Mouse (Mus musculus): ENCODE measurements around the gene Cope.

The Cope gene

DNA sequence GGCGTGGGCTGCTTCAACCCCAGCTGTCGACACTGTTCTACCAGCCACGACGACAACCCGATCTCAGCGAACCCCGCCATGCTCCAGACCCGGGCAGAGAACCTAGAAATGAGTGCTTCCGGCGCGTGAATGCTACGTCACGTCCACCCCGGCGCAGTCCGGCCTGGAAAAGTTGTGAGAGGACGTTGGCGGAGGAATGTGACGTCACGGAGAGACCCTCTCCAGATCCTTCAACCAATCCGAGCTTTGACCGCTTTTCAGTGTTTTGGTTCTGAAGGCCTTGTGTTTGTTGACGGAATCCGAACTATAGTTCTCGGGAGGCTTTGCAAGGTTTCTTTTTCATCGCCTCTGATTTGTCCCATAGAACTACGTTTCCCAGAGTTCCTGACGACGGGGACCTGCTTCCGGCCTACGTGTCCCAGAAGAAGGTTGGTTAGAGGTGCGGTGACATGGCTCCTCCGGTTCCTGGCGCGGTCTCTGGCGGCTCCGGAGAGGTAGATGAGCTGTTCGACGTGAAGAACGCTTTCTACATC, at the start of gene Cope, which contains the start of gene Ddx49:
Gene Cope (plus strand): TSS at position 161 of the 533 bp plus-strand sequence.
Gene Ddx49 (minus strand): TSS at position 132 of the 533 bp plus-strand sequence.
- peak; percentile 81 to 91 for DNase-seq (ENCODE audit: low read depth in 1 of 2, low spot score in 2 of 2)

DNA sequence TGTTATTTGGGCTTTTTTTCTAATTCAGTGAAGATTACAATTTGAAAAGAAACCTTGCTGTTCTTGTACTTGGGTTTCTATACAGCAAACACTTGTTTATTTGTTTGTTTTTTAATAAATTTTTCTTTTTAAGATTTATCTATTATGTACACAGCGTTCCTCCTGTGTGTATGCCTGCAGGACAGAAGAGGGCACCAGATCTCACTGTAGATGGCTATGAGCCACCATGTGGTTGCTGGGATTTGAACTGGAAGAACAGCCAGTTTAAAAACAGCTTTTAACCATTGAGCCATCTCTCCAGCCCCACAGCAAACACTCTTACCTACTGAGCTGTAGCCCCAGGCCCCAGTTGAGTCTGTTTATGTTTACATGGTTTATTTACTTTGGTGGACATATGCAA, 47.7 kb upstream of the Cope start:
- no peak for DNase-seq (ENCODE audit: low read depth in 1 of 2, low spot score in 2 of 2)

DNA sequence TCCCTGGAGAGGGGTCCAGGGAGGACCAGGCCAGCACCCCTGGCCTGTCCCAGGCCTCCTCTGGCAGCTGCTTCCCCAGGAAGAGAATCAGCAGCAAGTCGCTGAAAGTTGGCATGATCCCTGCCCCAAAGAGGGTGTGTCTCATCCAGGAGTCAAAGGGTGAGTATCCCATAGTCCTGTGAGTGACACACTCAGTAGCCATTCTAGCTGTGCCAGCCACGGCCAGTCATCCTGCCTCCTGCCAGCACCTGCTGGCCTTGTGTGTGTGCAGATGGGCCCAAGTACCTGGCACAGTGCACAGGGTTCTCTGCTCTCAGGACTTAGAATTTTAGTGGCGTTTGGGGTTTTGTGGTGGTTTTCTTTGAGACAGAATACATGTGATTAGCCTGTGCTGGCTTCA, 44.9 kb upstream of the Cope start:
- no peak for DNase-seq (ENCODE audit: low read depth in 1 of 2, low spot score in 2 of 2)

DNA sequence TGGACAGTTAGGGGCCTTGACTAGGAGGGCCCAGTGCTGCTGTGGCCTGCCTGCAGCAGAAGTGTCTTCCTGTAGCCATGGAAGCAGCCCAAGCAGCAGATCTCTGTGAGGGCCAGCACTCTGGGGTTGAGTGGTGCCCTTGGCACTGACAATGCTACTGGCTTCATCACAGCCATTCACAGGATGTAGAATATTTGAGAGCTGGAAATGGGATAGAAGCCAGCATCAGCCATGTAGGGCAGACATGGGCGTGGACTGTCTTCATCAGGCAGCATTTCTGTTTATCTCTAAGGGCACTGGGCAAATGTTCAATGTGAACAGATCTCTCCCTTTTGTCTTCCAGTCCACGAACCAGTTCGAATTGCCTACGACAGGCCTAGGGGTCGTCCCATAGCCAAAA, 43.7 kb upstream of the Cope start:
- DNase-seq (ENCODE audit: low read depth in 1 of 2, low spot score in 2 of 2): no peak

DNA sequence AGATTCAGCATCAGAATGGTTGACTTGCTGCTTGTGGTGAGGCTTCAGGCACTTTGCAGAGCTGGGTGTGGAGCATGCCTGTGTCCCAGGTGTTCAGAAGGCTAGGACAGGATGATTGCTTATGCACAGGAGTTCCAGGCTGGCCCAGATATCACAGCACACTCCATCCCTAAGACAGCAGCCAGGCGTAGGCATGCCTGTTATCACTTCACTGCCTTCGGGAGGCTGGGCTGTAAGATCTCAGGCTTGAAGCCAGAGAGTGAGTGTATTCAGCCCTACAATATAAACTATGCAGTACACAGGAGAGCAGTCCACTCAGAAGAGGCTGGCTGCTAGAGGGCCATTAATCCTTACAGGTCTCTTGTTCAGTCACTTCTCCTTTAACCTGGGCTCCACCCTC, 43.3 kb upstream of the Cope start:
- no peak for DNase-seq (ENCODE audit: low read depth in 1 of 2, low spot score in 2 of 2)

DNA sequence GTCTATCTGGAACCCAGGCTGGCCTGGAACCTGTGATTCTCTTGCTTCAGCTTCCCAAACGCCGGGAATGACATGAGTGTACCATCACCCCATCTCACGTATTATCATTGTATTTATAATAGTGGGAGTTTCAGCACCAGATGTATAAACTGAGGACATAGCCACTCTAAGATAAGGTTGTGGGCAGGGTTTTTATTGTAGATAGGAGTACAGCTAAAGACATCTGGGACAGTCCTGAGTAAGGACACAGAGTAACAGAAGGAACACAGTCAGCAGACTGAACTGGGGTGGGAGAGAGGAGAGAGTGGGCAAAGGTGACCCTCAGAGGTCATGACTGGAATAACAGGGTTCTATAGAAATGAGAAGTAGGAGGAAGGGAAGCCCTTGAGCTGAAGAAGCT, 34.6 kb upstream of the Cope start:
- DNase-seq (ENCODE audit: low read depth in 1 of 2, low spot score in 2 of 2): no peak

DNA sequence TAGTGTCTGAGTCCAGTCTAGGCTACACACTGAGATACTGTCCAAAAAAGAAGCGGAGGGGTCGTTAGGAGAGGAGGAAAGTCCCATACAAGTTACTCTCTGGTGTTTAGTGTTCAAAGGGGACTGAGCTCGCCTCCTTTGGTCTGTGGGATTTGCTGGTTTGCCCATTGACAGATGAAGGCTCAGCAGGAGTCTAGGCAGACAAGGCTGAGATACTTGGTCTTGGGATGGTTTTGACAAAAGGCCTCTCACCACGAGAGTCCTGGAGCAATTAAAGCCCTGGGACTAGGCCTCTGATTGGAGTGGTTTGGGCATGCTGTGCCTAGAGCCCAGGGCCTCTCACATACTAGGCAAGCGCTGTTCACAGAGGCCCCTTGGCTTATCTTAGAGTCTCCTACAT, 34.0 kb upstream of the Cope start:
- DNase-seq (ENCODE audit: low read depth in 1 of 2, low spot score in 2 of 2): no peak

DNA sequence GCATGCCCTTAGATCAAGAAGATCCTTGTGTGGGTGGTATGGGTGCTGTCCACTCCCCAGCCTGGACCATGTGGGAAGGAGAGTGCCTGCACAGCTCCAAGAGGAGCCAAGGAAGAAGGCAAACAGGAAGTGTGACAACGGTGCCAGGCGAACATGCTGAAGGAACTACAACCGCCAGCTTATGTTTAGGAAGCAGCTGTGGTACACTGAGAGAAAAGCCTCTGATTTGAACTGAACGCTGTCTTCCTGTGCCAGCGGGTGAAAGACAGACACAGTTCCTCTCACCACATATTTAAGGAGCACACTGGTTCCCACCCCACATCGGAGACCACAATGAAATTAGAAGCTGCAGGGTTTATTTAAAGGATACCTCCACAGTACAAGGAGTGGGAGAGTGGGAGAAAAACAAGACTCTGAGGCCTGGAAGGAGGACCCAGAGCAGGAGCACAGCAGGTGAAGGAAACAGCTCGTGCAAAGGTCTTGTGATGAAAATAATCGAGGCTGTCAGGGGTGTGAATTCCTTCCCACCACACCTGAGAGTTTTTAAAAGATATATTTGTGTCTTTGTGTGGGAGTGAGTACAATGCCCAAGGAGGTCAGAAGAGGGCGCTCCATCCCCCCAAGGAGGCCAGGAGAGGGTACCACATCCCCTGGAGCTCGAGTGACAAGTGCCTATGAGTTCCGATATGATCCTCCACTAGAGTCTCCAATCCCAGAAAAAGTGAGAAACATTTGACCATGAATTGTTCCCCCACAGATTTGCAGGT, 33.3 kb upstream of the Cope start:
- no peak for DNase-seq (ENCODE audit: low read depth in 1 of 2, low spot score in 2 of 2)

DNA sequence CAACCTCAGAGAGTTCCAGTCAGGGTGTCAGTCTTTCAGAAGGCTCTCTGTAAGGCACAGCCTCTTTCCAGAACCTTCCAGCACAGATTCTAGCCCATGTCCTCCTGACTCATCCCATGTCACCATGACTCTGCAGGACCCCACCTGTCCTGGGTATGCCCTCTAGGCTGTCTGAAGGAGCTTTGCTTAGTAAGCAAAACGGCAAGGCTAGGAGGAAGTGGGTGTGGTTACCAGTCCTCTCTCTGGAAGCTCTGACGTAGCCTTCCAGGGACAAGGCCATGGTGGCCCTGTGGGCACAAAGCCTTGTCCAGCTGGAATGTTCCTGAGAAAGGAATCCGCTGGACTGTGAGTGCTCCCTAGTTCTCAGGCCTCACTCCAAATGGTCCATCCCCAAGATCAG, 29.4 kb upstream of the Cope start:
- peak in 1 of 2 experiments; percentile 14 for DNase-seq (ENCODE audit: low read depth in 1 of 2, low spot score in 2 of 2)

DNA sequence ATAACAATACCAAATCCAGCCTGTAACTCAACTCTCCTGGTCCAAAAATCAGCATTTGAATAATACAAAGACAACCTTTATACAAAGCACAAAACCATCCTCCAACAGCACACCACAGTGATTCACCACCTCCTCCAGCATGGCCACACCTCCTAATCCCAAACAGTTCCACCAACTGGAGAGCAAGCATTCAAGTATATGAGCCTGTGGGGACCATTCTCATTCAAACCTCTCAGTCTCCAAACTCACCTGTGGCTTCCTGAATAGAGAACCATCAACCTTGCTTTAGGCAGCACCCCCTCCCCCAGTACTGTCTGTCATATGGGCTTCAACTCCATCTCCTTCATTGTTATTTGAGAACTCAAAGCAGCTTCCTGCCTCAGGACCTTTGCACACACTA, 28.0 kb upstream of the Cope start:
- no peak for DNase-seq (ENCODE audit: low read depth in 1 of 2, low spot score in 2 of 2)

DNA sequence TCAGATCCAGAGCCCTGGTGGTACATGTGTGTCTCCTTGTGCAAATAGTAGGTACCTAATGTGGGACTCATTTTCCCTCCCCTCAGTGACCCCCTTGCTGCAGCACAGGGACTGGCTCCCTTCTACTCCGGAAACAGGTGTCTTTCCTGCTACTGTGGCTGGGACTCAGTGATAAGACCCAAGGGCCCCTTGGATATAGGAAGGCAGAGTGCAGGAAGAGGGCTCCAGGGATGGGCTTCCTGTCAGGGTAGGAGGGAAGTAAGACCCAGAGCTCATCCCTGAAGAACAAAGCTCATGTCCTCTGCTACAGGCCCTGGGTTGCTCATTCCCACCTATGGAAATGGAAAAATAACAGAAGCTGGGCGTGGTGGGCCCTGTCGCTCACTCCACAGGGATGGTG, 25.8 kb upstream of the Cope start:
- DNase-seq (ENCODE audit: low read depth in 1 of 2, low spot score in 2 of 2): no peak

DNA sequence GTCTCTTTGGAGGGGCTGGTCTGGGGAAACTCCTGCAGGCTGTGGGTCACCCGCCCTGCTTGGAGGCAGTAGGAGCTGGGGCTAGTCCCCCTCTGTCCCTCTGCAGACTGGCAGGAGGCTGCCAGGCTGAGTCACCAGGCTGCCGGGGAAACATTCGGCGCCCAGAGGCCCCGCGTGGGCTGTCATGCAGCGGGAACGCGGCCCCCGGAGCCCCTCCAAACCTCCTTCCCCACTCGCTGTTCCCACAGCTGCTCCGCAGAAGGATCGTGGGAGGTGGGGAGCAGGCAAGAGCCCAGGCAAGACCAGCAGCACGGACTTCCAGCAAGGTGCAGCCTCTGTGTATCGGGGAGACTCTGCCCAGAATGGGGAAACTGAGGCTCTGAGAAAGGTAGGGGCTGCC, 24.1 kb upstream of the Cope start:
- DNase-seq (ENCODE audit: low read depth in 1 of 2, low spot score in 2 of 2): no peak

DNA sequence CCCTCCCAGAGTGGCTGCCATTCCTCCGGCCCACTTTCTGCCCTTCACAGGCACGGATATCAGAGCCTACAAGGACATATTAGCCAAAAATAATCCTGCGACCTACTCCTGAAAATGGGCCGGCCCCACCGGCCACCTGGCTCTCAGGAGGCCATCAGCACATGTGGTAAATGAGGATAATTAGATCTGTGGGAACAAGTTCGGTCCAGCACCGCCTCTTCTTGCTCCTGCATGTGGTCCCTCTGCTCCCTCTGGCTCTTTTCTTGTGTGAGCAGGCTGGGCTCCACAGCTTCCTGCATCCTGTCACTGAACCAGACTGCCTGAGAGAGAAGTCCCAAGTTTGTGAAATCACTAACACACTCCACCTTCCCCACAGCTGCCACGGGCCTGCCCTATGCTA, 23.1 kb upstream of the Cope start:
- DNase-seq (ENCODE audit: low read depth in 1 of 2, low spot score in 2 of 2): no peak

DNA sequence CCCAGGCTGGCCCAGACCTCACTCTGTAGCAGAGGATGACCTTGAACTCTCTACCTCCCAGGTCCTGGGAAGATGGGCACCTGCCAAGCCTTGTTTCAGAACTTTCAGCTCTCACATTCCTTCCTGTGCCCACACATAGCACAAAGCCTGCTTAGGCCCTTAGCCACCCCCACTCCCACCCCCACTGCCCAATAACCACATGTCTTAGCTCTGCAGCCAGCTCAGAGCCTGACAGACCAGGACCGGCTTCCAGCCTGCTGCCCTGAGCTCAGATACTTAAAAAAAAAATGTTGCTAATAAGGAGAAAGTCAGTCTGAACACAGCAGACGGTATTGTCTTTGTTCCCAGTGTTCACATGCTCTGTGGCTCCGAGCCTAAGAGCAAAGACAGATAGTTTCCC, 21.3 kb upstream of the Cope start:
- DNase-seq (ENCODE audit: low read depth in 1 of 2, low spot score in 2 of 2): no peak

DNA sequence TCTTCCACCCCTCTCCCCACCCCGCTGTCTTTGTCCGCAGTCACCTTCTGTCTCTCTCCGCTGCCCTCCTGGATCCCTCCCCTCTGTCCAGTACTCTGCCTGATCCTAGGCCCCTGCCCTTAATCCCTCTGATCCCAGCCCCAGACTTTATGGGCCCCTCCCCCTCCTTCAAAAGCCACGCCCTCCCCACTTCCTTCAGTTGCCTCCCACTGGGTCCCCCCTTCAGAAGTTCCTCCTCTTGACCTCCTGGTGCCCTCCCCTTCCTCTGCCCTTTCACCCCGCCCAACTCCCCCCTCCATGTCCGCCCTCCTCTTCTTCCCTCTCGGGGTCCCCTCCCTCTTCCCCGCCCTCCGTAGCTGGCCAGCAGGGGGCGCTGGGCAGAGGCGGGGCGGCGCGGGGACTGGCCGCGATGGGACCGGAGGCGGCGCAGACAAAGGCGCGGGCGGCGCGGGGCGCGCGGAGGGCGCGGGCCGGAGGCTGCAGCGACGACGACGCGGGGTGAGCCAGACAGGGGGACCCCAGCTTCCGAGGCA, 19.6 kb upstream of the Cope start, which contains the start of gene Homer3:
Gene Homer3 (plus strand): TSS at position 225 of the 533 bp plus-strand sequence.
- DNase-seq (ENCODE audit: low read depth in 1 of 2, low spot score in 2 of 2): peak; percentile 60 to 83

DNA sequence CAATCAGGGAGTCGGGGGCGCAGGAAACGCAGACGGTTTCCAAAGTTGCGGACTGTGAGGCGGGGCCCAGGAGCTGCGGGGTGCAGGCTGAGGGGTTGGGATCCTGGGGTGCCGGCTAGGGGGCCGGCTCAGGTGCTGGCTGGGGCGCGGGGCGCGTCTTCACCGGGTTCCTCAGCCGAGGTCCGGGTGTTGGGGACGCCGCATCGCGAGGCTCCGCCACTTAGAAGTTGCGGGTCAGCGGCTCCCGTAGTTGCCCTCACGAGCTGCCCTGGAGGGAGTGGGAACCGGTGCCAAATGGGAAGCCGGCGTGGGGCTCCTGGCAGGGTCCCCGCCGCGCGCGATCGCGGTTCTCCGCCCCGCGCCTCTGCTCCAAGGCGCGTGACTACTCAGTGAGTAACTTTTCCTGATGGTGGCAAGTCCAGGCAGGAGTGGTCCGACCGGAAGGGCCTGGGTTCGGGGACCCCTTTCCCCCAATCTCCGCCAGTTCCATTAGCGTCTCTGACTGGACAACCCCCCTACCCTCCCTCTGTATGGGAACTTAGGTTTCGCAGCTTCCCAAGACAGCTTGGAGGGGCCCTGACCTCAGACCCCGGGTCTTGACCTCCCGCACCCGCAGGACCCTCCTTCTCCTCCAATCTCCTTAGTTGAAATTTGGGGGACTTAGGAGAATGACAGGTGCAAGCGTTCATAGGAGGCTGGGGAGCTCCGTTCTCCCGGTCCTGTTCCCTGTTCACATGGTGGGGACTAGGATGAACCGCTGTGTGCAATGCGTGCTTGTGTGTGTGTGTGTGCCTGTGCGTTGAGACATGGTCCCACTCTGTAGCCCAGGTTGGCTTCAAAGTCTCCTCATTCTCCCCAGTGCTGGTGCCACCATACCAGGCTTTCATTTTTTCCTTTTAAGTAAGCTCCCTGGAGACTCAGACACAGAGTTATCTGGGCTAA, 18.9 kb upstream of the Cope start:
- DNase-seq (ENCODE audit: low read depth in 1 of 2, low spot score in 2 of 2): peak in 1 of 2 experiments; percentile 6

DNA sequence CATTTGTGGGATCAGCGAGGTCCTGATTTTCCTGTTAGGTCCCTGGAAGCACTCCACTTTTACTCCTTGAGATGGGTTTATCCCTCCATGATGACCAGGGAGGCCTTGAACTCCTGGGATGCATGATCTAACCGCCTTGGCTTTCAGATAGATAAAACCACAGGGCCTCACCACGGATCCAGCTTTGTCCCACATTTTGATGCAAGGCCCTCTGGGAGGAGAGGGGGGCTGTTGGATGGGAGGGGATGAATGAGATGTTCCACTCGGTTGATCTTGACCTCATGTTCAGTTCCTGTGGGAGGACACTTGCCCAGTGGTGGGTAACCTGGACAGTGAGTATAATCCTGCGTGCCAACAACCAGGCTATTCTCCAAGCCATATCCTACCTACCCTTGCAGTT, 17.9 kb upstream of the Cope start:
- DNase-seq (ENCODE audit: low read depth in 1 of 2, low spot score in 2 of 2): no peak

DNA sequence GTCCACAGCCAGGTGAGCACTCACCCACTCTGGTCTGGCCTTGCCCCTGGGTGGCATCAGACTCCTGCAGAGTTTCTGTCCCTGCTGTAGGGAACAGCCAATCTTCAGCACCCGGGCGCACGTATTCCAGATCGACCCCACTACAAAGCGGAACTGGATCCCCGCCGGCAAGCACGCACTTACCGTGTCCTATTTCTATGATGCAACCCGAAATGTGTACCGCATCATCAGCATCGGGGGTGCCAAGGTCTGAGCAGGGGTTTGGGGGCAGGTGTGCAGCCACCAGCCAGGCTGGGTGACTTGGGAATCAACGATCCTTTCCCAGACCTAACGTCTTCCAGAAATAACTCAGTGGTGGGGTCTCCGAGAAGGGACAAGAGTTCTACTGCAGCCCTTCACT, 17.0 kb upstream of the Cope start:
- no peak for DNase-seq (ENCODE audit: low read depth in 1 of 2, low spot score in 2 of 2)

DNA sequence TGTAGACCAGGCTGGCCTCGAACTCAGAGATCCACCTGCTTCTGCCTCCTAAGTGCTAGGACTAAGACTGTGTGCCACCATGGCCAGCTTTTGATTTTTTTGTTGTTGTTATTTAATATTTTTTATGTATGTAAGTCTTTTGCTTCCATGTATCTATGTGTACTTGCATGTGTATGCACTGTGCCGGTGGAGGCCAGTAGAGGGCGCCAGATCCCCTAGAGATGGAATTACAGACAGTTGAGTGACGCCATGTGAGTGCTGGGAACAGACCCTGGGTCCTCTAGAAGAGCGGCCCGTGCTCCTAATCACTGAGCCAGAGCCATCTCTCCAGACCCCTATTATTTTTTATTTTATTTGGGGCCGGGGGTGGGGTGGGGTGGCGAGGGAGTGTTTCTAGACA, 15.6 kb upstream of the Cope start:
- DNase-seq (ENCODE audit: low read depth in 1 of 2, low spot score in 2 of 2): no peak

DNA sequence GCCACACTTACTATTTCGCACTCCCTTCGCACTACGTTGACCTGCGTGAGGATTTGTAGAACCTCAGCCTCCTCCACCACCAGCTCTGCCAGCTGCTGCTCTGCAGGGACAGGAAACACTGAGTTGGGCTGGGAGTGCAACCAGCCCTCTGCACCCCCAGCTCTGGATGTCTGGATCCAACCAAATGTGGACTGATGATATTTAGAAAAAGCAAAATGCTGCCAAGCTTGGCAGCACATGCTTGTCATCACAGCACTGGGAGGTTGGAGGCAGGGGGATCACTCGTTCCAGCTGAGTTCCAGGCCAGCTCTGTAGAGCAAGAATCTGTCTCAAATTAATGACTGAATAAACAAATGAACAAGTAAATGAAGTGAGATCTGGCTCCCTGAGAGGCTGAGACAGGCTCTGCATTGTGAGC, 8.3 kb upstream of the Cope start:
- DNase-seq (ENCODE audit: low read depth in 1 of 2, low spot score in 2 of 2): no peak

DNA sequence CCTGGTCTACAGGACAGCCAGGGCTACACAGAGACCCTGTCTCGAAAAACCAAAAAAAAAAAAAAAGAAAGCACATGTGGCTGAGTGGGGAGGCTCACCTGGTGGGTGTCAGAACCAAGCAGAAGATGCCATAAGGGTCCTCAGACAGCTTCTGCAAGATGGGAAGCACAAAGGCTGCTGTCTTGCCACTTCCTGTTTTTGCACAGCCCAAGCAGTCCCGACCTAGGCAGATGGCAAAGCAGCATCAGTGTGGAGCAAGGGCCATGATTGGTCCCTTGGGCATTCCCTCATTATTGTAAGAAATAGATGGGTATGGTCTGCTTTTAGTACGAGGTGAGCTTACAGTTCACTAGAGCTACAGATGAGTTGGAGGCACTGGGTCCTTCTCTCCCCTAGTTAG, 1.4 kb upstream of the Cope start:
- no peak for DNase-seq (ENCODE audit: low read depth in 1 of 2, low spot score in 2 of 2)

DNA sequence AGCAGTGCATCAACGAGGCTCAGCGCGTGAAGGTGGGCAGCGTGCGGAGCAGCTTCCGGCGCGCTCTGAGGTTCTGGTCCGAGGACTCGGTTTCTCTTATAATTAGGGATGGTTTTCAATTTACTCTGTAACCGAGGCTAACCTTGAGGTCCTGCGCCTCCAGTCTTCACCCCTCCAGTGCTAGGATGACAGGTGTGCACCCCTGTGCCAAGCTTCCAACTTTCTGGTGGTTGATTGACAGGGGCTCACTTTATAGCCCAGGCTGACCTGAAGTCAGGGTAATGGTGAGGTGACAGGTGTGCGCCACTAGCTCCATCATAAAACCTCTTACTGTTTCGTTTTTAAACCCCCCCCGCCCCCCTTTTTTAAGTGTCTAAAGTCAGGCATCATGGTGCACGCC, 583 bp downstream of the Cope start:
- DNase-seq (ENCODE audit: low read depth in 1 of 2, low spot score in 2 of 2): no peak

All from monocyte, adult 2 months (primary cell).